ENCODE assay signal across 12 mouse cellular contexts in genomic region chr3:102130478-102130877, GRCm38 (mm10). TPM values are rescaled to one million over a fixed set of nuclear protein-coding genes. Genes with fewer than 3 reads are reported as not detected.
DNase-seq lines count a peak whose midpoint lies in the region; ATAC-seq and TF ChIP-seq lines count a peak whose summit lies in the region.
"Had no signal": no experiment of that assay in that cellular context is flagged by ENCODE, and none has a peak within 500 bp of the region (broad histone marks: within the 10 kb centered on the region; RNA-seq: fewer than 3 reads in every experiment).

No protein-coding gene starts in this region.

- H3K4me2 ChIP-seq in forebrain, postnatal 0 days (ENCODE audit: low read depth), result no peak overlapping the region
- H3K4me2 ChIP-seq in forebrain, embryonic 16.5 days (ENCODE audit: low read length), result no peak overlapping the region
- H3K4me2 ChIP-seq in liver, embryonic 11.5 days, result no peak overlapping the region
- H3K4me2 ChIP-seq: hindbrain, embryonic 12.5 days had no signal

- no peaks in the 10 kb centered on the region for H3K9me3 ChIP-seq in forebrain, postnatal 0 days (ENCODE audit: low read length)
- no peaks in the 10 kb centered on the region for H3K9me3 ChIP-seq in forebrain, embryonic 16.5 days (ENCODE audit: control insufficient read depth, low read length)
- H3K9me3 ChIP-seq in liver, embryonic 11.5 days (ENCODE audit: control insufficient read depth, low read length), result no peaks in the 10 kb centered on the region
- H3K9me3 ChIP-seq: hindbrain, embryonic 12.5 days had no signal

- ATAC-seq in forebrain, postnatal 0 days, result no peak
- ATAC-seq in forebrain, embryonic 16.5 days, result no peak
- ATAC-seq in liver, embryonic 11.5 days (replicated peaks; ENCODE audit: low FRiP score), result peak; percentile 69; the same call in 1 of the 2 replicates
- ATAC-seq in inflammation-experienced regulatory T-cells, adult 6 months, result no peak

- no peak for DNase-seq in forebrain, postnatal 0 days
- peak; percentile 19 for DNase-seq in kidney, adult 9 months
- DNase-seq in kidney, adult 11 months, result no peak
- peak; percentile 60 for DNase-seq in NIH3T3 (ENCODE audit: low read depth)
- no peak for DNase-seq in liver, embryonic 11.5 days (ENCODE audit: low spot score)
- DNase-seq in T-cell, adult 2 months (ENCODE audit: low spot score), result no peak
- DNase-seq: thymus, postnatal 14 days had no signal

- no peaks in the 10 kb centered on the region for H3K36me3 ChIP-seq in forebrain, postnatal 0 days (ENCODE audit: insufficient read depth)
- no peaks in the 10 kb centered on the region for H3K36me3 ChIP-seq in forebrain, embryonic 16.5 days (ENCODE audit: control insufficient read depth, insufficient read depth)
- H3K36me3 ChIP-seq in liver, embryonic 11.5 days (ENCODE audit: control insufficient read depth, insufficient read depth, low read length), result no peaks in the 10 kb centered on the region
- H3K36me3 ChIP-seq: hindbrain, embryonic 12.5 days had no signal

- no peak overlapping the region for H3K9ac ChIP-seq in forebrain, postnatal 0 days
- H3K9ac ChIP-seq in forebrain, embryonic 16.5 days (replicated peaks; ENCODE audit: low read depth, low read length), result no peak overlapping the region
- no peak overlapping the region for H3K9ac ChIP-seq in liver, embryonic 11.5 days (ENCODE audit: low read depth, low read length)
- H3K9ac ChIP-seq: hindbrain, embryonic 12.5 days had no signal

- H3K27me3 ChIP-seq in forebrain, postnatal 0 days (ENCODE audit: insufficient read depth, low read length), result no peaks in the 10 kb centered on the region
- no peaks in the 10 kb centered on the region for H3K27me3 ChIP-seq in forebrain, embryonic 16.5 days (replicated peaks; ENCODE audit: control insufficient read depth, insufficient read depth, low read length)
- no peaks in the 10 kb centered on the region for H3K27me3 ChIP-seq in liver, embryonic 11.5 days (replicated peaks; ENCODE audit: control insufficient read depth, insufficient read depth, low read length)
- H3K27me3 ChIP-seq: hindbrain, embryonic 12.5 days had no signal

- 0 out of 2 replicates have a peak, but pooled peaks cover 3% of the 10 kb centered on the region for H3K4me1 ChIP-seq in forebrain, postnatal 0 days (ENCODE audit: insufficient read depth)
- H3K4me1 ChIP-seq in forebrain, embryonic 16.5 days (replicated peaks; ENCODE audit: control insufficient read depth, insufficient read depth, low read length), result peaks cover 3% of the 10 kb centered on the region
- H3K4me1 ChIP-seq in liver, embryonic 11.5 days (replicated peaks; ENCODE audit: control insufficient read depth, insufficient read depth, low read length), result no peaks in the 10 kb centered on the region; the same call in 1 of the 2 replicates

- no peak overlapping the region for H3K4me3 ChIP-seq in forebrain, postnatal 0 days (ENCODE audit: low read depth, low read length)
- H3K4me3 ChIP-seq in forebrain, embryonic 16.5 days (replicated peaks; ENCODE audit: low read length), result no peak overlapping the region
- no peak overlapping the region for H3K4me3 ChIP-seq in liver, embryonic 11.5 days (ENCODE audit: low read depth, low read length)
- H3K4me3 ChIP-seq: hindbrain, embryonic 12.5 days had no signal

- peak; percentile 15; the same call in 1 of the 2 replicates for TF ChIP-seq CTCF in forebrain, postnatal 0 days (IDR thresholded peaks at IDR 0.05; ENCODE audit: low read depth)

- WGBS in forebrain, postnatal 0 days, result 59% methylated on average over 6 of the region's 6 CpGs
- 66% methylated on average over 6 of the region's 6 CpGs for WGBS in forebrain, embryonic 16.5 days
- WGBS in liver, embryonic 11.5 days, result 65% methylated on average over 6 of the region's 6 CpGs

- no peak overlapping the region for H3K27ac ChIP-seq in forebrain, postnatal 0 days (ENCODE audit: low read depth, low read length)
- H3K27ac ChIP-seq in forebrain, embryonic 16.5 days (ENCODE audit: low read length), result no peak overlapping the region
- no peak overlapping the region for H3K27ac ChIP-seq in liver, embryonic 11.5 days (ENCODE audit: low read depth, low read length)

RNA-seq across cellular contexts. Expression of gene Casq2, which starts 44.3 kb away (rescaled TPM):
- total RNA-seq in forebrain, postnatal 0 days (2014; rRNA removed), result 2.3 and 5.3 TPM in 2 replicates
- polyA plus RNA-seq in forebrain, postnatal 0 days (2015; fragmentation: Nextera tagmentation; extraction: Ambion mirVana), result 0.59 and 1.1 TPM in 2 replicates
- polyA plus RNA-seq in forebrain, embryonic 16.5 days (2015; fragmentation: Nextera tagmentation; extraction: Ambion mirVana), result 0.33 and 0.47 TPM in 2 replicates
- 0.95 and 1.2 TPM in 2 replicates for polyA plus RNA-seq in liver, embryonic 11.5 days (2014; fragmentation: Nextera tagmentation; extraction: Ambion mirVana)
- not detected for polyA plus RNA-seq in inflammation-experienced regulatory T-cells, adult 6 months (2017; shearing (Covaris generic))
- total RNA-seq: common myeloid progenitor, adult 5-6 weeks; megakaryocyte-erythroid progenitor cell, adult 5-6 weeks had no signal

Comparison
In these comparisons a context has a peak if more than half of its experiments do, and no peak if none do; other contexts are left out.
1. DNase-seq: peak in kidney, adult 9 months (single experiment) and NIH3T3 (single experiment); none in forebrain, postnatal 0 days (single experiment), kidney, adult 11 months (single experiment), liver, embryonic 11.5 days (single experiment) and T-cell, adult 2 months (single experiment).